Mouse (Mus musculus): ENCODE measurements at regions not wholly inside any gene's neighbourhood (a gene's known extent, or its start where the extent isn't known, plus 50 kb on each side); places are given as distances from the start of the nearest gene placed in this dataset.

- TF ChIP-seq CTCF (conservative IDR thresholded peaks at IDR 0.05; ENCODE audit: insufficient read depth, insufficient read length, low read depth, low read length) (no peak), POLR2A (IDR thresholded peaks at IDR 0.05; ENCODE audit: low read depth, low read length) (no peak)
Observed at GRCm38 (mm10) chr2:114797291-114797650, 142.5 kb upstream of the Dph6 start.
